Mouse (Mus musculus) cerebellum, adult 2 months (tissue): ENCODE results near the gene Srrm4.

Experiments
- CTCF ChIP-seq: fragments of 200-500 bp; IDR thresholded peaks from 2 replicates; pipeline ENCODE4 v1.5.1; 2011; ENCODE audit warnings: low read depth, mild to moderate bottlenecking, control low read depth, low read length, moderate library complexity, borderline replicate concordance; ENCODE audit not compliant: insufficient read depth
- POLR2A ChIP-seq: fragments of 200-500 bp; IDR thresholded peaks from 2 replicates; pipeline ENCODE4 v1.6.1; 2011; ENCODE audit warnings: low read length, control low read depth, borderline replicate concordance; ENCODE audit not compliant: insufficient read depth

- no peak for TF ChIP-seq CTCF
- no peak for TF ChIP-seq POLR2A
These were observed 141.9 kb downstream of the Srrm4 start for GRCm38 (mm10) chr5:116449522-116450225.
